Mouse (Mus musculus): ENCODE data around the gene Tmem219. TPM values are rescaled to one million over a fixed set of nuclear protein-coding genes. Genes with fewer than 3 reads are reported as not detected.
"Not testable (repeated sequence)": the region's sequence is repeated elsewhere in the genome, so short reads cannot be mapped to it uniquely, and the experiment has no call there.

The Tmem219 gene
- polyA plus RNA-seq, 1 experiment from 2014 or later: 31.7 TPM

DNA sequence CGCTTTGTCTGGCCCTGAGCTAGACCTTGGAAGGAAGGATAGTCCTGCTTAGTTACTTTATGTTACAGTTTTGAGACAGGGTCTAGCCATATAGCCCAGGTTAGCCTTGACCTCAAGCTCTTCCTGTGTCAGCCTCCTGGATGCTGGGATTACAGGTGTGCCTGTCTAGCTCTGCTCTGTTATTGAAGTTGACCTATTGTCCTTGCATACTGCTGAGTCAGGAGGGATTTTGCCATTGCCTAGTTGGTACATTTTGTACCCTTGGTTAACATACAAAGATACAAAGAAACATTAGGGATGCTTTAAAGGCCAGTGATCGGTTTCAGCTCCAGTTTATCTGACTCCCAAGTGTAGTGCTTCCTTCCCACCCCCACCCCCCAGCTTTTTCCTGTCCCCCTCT lies 9.9 kb upstream of the Tmem219 start:
- peaks cover 9% of the 10 kb centered on the region for H3K4me1 ChIP-seq (replicated peaks; ENCODE audit: control insufficient read depth, insufficient read depth, low read length)
- H3K36me3 ChIP-seq (ENCODE audit: control insufficient read depth, insufficient read depth, low read length): peaks cover 33% of the 10 kb centered on the region
- no peak for DNase-seq (ENCODE audit: low spot score)
- no peak for ATAC-seq (replicated peaks; ENCODE audit: low FRiP score, low TSS enrichment, low read depth)
- H3K4me2 ChIP-seq (ENCODE audit: low read length): no peak overlapping the region
- H3K9me3 ChIP-seq (ENCODE audit: control insufficient read depth, low read length): no peaks in the 10 kb centered on the region
- no peak overlapping the region for H3K4me3 ChIP-seq (ENCODE audit: low read depth, low read length)
- no peaks in the 10 kb centered on the region for H3K27me3 ChIP-seq (replicated peaks; ENCODE audit: control insufficient read depth, insufficient read depth, low read length)
- H3K27ac ChIP-seq (ENCODE audit: low read depth): no peak overlapping the region
- no peak overlapping the region for H3K9ac ChIP-seq (ENCODE audit: low read length)
- WGBS: 71% methylated on average over 2 of the region's 2 CpGs

- no peaks in the 10 kb centered on the region for H3K27me3 ChIP-seq (replicated peaks; ENCODE audit: control insufficient read depth, insufficient read depth, low read length)
- H3K4me3 ChIP-seq (ENCODE audit: low read depth, low read length): peak overlapping the region; percentile 83
- DNase-seq (ENCODE audit: low spot score) (no peak), ATAC-seq (replicated peaks; ENCODE audit: low FRiP score, low TSS enrichment, low read depth) (no peak; the same call in none of the 2 replicates)
- H3K9me3 ChIP-seq (ENCODE audit: control insufficient read depth, low read length): no peaks in the 10 kb centered on the region
- peak overlapping the region; percentile 74; the same call in 1 of the 2 replicates for H3K27ac ChIP-seq (ENCODE audit: low read depth)
- under 1% methylated on average over 18 of the region's 27 CpGs for WGBS
- H3K36me3 ChIP-seq (ENCODE audit: control insufficient read depth, insufficient read depth, low read length): peaks cover 17% of the 10 kb centered on the region
- peaks cover 9% of the 10 kb centered on the region for H3K4me1 ChIP-seq (replicated peaks; ENCODE audit: control insufficient read depth, insufficient read depth, low read length)
- H3K4me2 ChIP-seq (ENCODE audit: low read length): peak overlapping the region; percentile 97
- H3K9ac ChIP-seq (ENCODE audit: low read length): peak overlapping the region; percentile 81
These were observed 6.3 kb upstream of the Tmem219 start for GRCm38 (mm10) chr7:126929046-126929445.

- 3% methylated on average over 56 of the region's 56 CpGs for WGBS
- ATAC-seq (replicated peaks; ENCODE audit: low FRiP score, low TSS enrichment, low read depth) (peak; percentile 95), DNase-seq (ENCODE audit: low spot score) (peak; percentile 90)
- peaks cover 9% of the 10 kb centered on the region for H3K4me1 ChIP-seq (replicated peaks; ENCODE audit: control insufficient read depth, insufficient read depth, low read length)
- peaks cover 17% of the 10 kb centered on the region for H3K36me3 ChIP-seq (ENCODE audit: control insufficient read depth, insufficient read depth, low read length)
- H3K9me3 ChIP-seq (ENCODE audit: control insufficient read depth, low read length): no peaks in the 10 kb centered on the region
- peak within 1 kb of the TSS; percentile 81 for H3K9ac ChIP-seq (ENCODE audit: low read length)
- H3K4me2 ChIP-seq (ENCODE audit: low read length): peak within 1 kb of the TSS; percentile 97
- peak within 1 kb of the TSS; percentile 74; the same call in 1 of the 2 replicates for H3K27ac ChIP-seq (ENCODE audit: low read depth)
- peak within 1 kb of the TSS; percentile 83 for H3K4me3 ChIP-seq (ENCODE audit: low read depth, low read length)
- H3K27me3 ChIP-seq (replicated peaks; ENCODE audit: control insufficient read depth, insufficient read depth, low read length): no peaks in the 10 kb centered on the region
These were observed 5.8 kb upstream of the Tmem219 start, which contains the start of gene Kctd13 for GRCm38 (mm10) chr7:126928384-126929037. Gene Kctd13 (plus strand): TSS chr7:126928879.

DNA sequence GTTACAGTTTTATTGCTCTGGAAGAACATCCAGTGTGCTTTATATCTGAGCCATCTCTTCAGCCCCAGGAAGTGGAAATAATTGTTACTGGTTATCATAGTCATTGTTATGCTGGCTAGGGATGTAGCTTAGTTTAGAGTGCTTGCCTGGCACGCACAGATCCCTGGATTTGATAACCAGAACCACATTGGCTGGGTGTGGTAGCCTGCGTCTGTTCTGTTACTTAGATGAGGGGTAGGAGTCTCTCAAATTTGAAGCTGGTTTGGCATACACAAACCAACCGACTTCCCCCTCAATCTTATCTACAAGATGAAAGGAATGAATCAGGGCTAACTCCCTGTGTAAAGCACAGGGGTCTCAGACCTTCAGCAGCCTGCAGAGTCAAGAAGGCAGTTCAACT lies 3.6 kb upstream of the Tmem219 start:
- Histone ChIP-seq H3K4me3 (ENCODE audit: low read depth, low read length) (no peak overlapping the region), H3K4me2 (ENCODE audit: low read length) (no peak overlapping the region), H3K27me3 (replicated peaks; ENCODE audit: control insufficient read depth, insufficient read depth, low read length) (no peaks in the 10 kb centered on the region), H3K27ac (ENCODE audit: low read depth) (no peak overlapping the region), H3K36me3 (ENCODE audit: control insufficient read depth, insufficient read depth, low read length) (peaks cover 9% of the 10 kb centered on the region; the same call in 1 of the 2 replicates), H3K4me1 (replicated peaks; ENCODE audit: control insufficient read depth, insufficient read depth, low read length) (peaks cover 9% of the 10 kb centered on the region), H3K9me3 (ENCODE audit: control insufficient read depth, low read length) (no peaks in the 10 kb centered on the region), H3K9ac (ENCODE audit: low read length) (no peak overlapping the region)
- ATAC-seq (replicated peaks; ENCODE audit: low FRiP score, low TSS enrichment, low read depth) (no peak), DNase-seq (ENCODE audit: low spot score) (no peak)
- 30% methylated on average over 3 of the region's 3 CpGs for WGBS

- H3K4me3 ChIP-seq (ENCODE audit: low read depth, low read length): no peak overlapping the region
- no peak overlapping the region for H3K4me2 ChIP-seq (ENCODE audit: low read length)
- ATAC-seq (replicated peaks; ENCODE audit: low FRiP score, low TSS enrichment, low read depth) (no peak), DNase-seq (ENCODE audit: low spot score) (no peak)
- H3K9ac ChIP-seq (ENCODE audit: low read length): no peak overlapping the region
- WGBS: 73% methylated on average over 5 of the region's 5 CpGs
- H3K36me3 ChIP-seq (ENCODE audit: control insufficient read depth, insufficient read depth, low read length): no peaks in the 10 kb centered on the region
- no peaks in the 10 kb centered on the region for H3K4me1 ChIP-seq (replicated peaks; ENCODE audit: control insufficient read depth, insufficient read depth, low read length)
- no peaks in the 10 kb centered on the region for H3K27me3 ChIP-seq (replicated peaks; ENCODE audit: control insufficient read depth, insufficient read depth, low read length)
- no peaks in the 10 kb centered on the region for H3K9me3 ChIP-seq (ENCODE audit: control insufficient read depth, low read length)
- no peak overlapping the region for H3K27ac ChIP-seq (ENCODE audit: low read depth)
These were observed 1.3 kb upstream of the Tmem219 start for GRCm38 (mm10) chr7:126923999-126924398.

DNA sequence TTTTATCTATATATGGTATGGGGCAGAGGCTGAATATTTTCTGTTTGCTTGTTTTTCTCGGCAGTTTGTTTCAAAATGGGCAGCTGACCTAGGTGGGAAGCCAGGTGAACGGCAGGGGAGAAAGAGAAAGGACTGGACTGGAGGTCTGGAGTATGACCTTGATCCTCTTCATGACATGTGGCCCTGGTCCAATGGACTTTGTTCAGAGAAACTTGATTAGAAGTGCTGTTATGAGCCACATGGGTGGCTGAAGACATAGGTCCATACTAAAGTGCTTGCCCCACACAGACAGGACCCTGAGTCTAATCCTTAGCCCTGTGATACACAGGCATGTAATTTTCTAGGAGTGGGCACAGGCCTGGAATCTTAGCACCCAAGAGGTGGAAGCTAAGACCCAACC lies 1.2 kb downstream of the Tmem219 start:
- ATAC-seq (replicated peaks; ENCODE audit: low FRiP score, low TSS enrichment, low read depth) (no peak), DNase-seq (ENCODE audit: low spot score) (no peak)
- Histone ChIP-seq H3K9me3 (ENCODE audit: control insufficient read depth, low read length) (no peaks in the 10 kb centered on the region), H3K36me3 (ENCODE audit: control insufficient read depth, insufficient read depth, low read length) (no peaks in the 10 kb centered on the region), H3K4me2 (ENCODE audit: low read length) (no peak overlapping the region), H3K27me3 (replicated peaks; ENCODE audit: control insufficient read depth, insufficient read depth, low read length) (no peaks in the 10 kb centered on the region), H3K9ac (ENCODE audit: low read length) (no peak overlapping the region), H3K27ac (ENCODE audit: low read depth) (no peak overlapping the region), H3K4me3 (ENCODE audit: low read depth, low read length) (no peak overlapping the region), H3K4me1 (replicated peaks; ENCODE audit: control insufficient read depth, insufficient read depth, low read length) (no peaks in the 10 kb centered on the region)
- WGBS: 66% methylated on average over 2 of the region's 2 CpGs

DNA sequence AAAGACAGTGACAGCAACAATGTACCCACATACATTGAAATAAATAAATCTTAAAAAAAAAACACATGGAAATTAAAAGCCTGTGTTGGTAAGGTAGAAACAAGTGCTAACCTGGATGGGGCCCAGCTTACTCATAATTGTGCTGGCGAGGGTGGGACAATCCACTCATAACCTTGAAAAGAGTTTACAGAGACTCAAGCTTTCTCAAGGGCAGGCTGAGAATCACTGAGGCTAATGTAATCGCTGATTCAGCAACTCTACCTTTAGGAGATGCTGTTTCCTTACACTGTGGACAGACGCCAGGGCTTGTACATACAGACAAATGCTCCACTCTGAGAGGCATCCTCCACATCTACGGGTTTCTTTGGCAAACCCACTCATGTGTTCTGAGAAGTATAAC lies 2.7 kb downstream of the Tmem219 start:
- Histone ChIP-seq H3K4me2 (ENCODE audit: low read length) (no peak overlapping the region), H3K36me3 (ENCODE audit: control insufficient read depth, insufficient read depth, low read length) (no peaks in the 10 kb centered on the region)

DNA sequence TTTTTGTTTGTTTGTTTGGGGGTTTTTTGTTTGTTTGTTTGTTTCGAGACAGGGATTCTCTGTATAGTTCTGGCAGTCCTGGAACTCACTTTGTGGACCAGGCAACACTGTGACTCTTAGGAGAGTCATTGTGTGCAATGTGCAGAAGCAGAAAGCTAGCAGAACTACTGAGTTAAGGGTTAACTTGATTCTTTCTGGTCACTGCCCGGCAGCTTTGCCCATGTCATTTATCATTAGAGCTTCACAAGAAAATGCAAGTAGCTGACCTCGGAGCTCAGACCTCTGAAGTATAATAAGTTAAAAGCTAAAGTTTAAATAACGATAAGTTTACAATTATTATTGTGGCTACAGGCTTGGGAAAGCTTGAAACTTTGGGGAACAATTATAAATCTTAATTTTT lies 4.4 kb downstream of the Tmem219 start:
- H3K4me1 ChIP-seq (replicated peaks; ENCODE audit: control insufficient read depth, insufficient read depth, low read length); H3K9me3 ChIP-seq (ENCODE audit: control insufficient read depth, low read length); H3K4me2 ChIP-seq (ENCODE audit: low read length); H3K4me3 ChIP-seq (ENCODE audit: low read depth, low read length); ATAC-seq (replicated peaks; ENCODE audit: low FRiP score, low TSS enrichment, low read depth); H3K27ac ChIP-seq (ENCODE audit: low read depth); H3K36me3 ChIP-seq (ENCODE audit: control insufficient read depth, insufficient read depth, low read length); DNase-seq (ENCODE audit: low spot score); H3K9ac ChIP-seq (ENCODE audit: low read length); H3K27me3 ChIP-seq (replicated peaks; ENCODE audit: control insufficient read depth, insufficient read depth, low read length): not testable (repeated sequence)
- 26% methylated on average over 4 of the region's 4 CpGs for whole genome bisulfite sequencing

More for the DNA sequence above, 2.7 kb downstream of the Tmem219 start:
- Histone ChIP-seq H3K4me1 (replicated peaks; ENCODE audit: control insufficient read depth, insufficient read depth, low read length) (no peaks in the 10 kb centered on the region), H3K27me3 (replicated peaks; ENCODE audit: control insufficient read depth, insufficient read depth, low read length) (no peaks in the 10 kb centered on the region), H3K9ac (ENCODE audit: low read length) (no peak overlapping the region), H3K27ac (ENCODE audit: low read depth) (no peak overlapping the region), H3K9me3 (ENCODE audit: control insufficient read depth, low read length) (no peaks in the 10 kb centered on the region), H3K4me3 (ENCODE audit: low read depth, low read length) (no peak overlapping the region)
- DNase-seq (ENCODE audit: low spot score): no peak
- WGBS: 73% methylated on average over 4 of the region's 4 CpGs
- no peak for ATAC-seq (replicated peaks; ENCODE audit: low FRiP score, low TSS enrichment, low read depth)

- Histone ChIP-seq H3K4me2 (ENCODE audit: low read length) (no peak overlapping the region), H3K9me3 (ENCODE audit: control insufficient read depth, low read length) (no peaks in the 10 kb centered on the region), H3K27me3 (replicated peaks; ENCODE audit: control insufficient read depth, insufficient read depth, low read length) (no peaks in the 10 kb centered on the region), H3K27ac (ENCODE audit: low read depth) (no peak overlapping the region), H3K36me3 (ENCODE audit: control insufficient read depth, insufficient read depth, low read length) (no peaks in the 10 kb centered on the region), H3K4me3 (ENCODE audit: low read depth, low read length) (no peak overlapping the region), H3K9ac (ENCODE audit: low read length) (no peak overlapping the region), H3K4me1 (replicated peaks; ENCODE audit: control insufficient read depth, insufficient read depth, low read length) (no peaks in the 10 kb centered on the region)
- ATAC-seq (replicated peaks; ENCODE audit: low FRiP score, low TSS enrichment, low read depth) (no peak), DNase-seq (ENCODE audit: low spot score) (no peak)
- WGBS: 71% methylated on average over 3 of the region's 3 CpGs
These were observed 7.9 kb downstream of the Tmem219 start for GRCm38 (mm10) chr7:126914844-126915243.

Measured in intestine, embryonic 14.5 days (tissue).